Mouse (Mus musculus) lung, postnatal 0 days (tissue): ENCODE measurements around the gene Cpd. TPM values are rescaled to one million over a fixed set of nuclear protein-coding genes. Genes with fewer than 3 reads are reported as not detected.

ENCODE experiments used
- ATAC-seq: fragments of 200-750 bp; cut with Nextera tagmentation; 2 replicates; pipeline ENCODE4 v1.8.0; 2017; ENCODE audit warnings: moderate library complexity
- DNase-seq: peaks from one replicate; pipeline ENCODE4 v3.0.0-alpha.2; 2016; ENCODE audit warnings: low spot score
- H3K27ac ChIP-seq: fragments of 300-500 bp; sonication (generic); 2 replicates; pipeline ENCODE4 v1.5.1; 2014; ENCODE audit warnings: antibody characterized with exemption, mild to moderate bottlenecking, low read length, mixed read lengths
- H3K27me3 ChIP-seq: fragments of 300-500 bp; sonication (generic); replicated peaks from 2 replicates; pipeline ENCODE4 v1.6.1; 2014; ENCODE audit warnings: low read length, mixed read lengths; ENCODE audit not compliant: insufficient read depth
- H3K36me3 ChIP-seq: fragments of 300-500 bp; sonication (generic); 2 replicates; pipeline ENCODE4 v1.6.1; 2014; ENCODE audit warnings: low read length, mixed read lengths; ENCODE audit not compliant: insufficient read depth
- H3K4me1 ChIP-seq: fragments of 300-500 bp; sonication (generic); 2 replicates; pipeline ENCODE4 v1.6.1; 2014; ENCODE audit warnings: antibody characterized with exemption, low read depth, low read length, mixed read lengths; ENCODE audit not compliant: insufficient read depth
- H3K4me2 ChIP-seq: fragments of 300-500 bp; sonication (generic); replicated peaks from 2 replicates; pipeline ENCODE4 v1.6.1; 2014; ENCODE audit warnings: low read depth, mild to moderate bottlenecking, low read length, moderate library complexity, mixed read lengths
- H3K4me3 ChIP-seq: fragments of 300-500 bp; sonication (generic); 2 replicates; pipeline ENCODE4 v1.5.1; 2014; ENCODE audit warnings: low read depth, low read length
- H3K9ac ChIP-seq: fragments of 300-500 bp; sonication (generic); replicated peaks from 2 replicates; pipeline ENCODE4 v1.6.1; 2014; ENCODE audit warnings: low read depth, mild to moderate bottlenecking
- H3K9me3 ChIP-seq: fragments of 300-500 bp; sonication (generic); 2 replicates; pipeline ENCODE4 v1.6.1; 2016; ENCODE audit warnings: low read length, mixed read lengths
- CTCF ChIP-seq: IDR thresholded peaks from 2 replicates; pipeline ENCODE4 v1.5.1; 2016; ENCODE audit warnings: antibody characterized with exemption, mild to moderate bottlenecking
- EP300 ChIP-seq: IDR thresholded peaks from 2 replicates; pipeline ENCODE4 v1.6.1; 2016; ENCODE audit warnings: antibody characterized with exemption, mild to moderate bottlenecking, control low read depth
- WGBS: fragments of 180-500 bp; shearing (Covaris S2); extraction: QIAGEN DNeasy Blood & Tissue Kit; methylation state at CpG from one replicate; pipeline ENCODE4 v1.1.7; 2014; 5-methylcytosine and 5-hydroxymethylcytosine counted together
- polyA plus RNA-seq: library from polyadenylated mRNA; unstranded; fragments of >200 nt; fragmentation: Nextera tagmentation; extraction: Ambion mirVana; gene quantifications from 2 replicates; pipeline ENCODE4 v1.2.1, GENCODE M21; 2015

Gene Cpd
- polyA plus RNA-seq, 1 experiment from 2014 or later = 15.7 TPM

DNA sequence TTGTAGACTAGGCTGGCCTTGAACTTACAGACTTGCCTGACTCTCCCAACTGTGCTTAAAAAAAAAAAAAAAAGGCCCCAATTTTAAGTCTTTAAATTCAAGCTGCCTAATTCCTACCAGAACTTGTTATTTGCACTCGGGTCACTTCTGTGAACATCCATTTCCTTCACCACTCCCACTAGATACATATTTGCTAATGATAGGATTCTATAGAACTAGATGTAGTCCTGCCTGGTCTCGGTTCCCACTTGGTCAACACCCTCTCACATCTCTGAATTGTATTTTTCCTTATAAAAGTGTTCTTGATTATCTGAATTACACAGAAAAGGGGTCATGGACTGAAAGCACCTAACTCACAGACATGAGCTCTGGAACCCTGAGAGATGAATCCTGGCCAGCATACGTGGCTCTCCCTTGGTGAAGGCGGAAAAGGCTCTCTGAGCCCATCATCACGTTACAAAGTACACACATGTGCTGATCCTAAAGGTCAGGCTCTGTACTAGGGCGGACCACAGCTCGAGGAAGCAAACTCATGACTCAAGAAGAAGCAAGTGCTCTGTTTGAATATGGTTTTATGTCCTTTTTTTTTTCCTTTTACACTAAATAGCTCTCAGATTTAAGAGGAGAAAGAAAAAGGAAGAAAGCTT, 22.5 kb downstream of the Cpd start:
- no peaks in the 10 kb centered on the region for H3K9me3 ChIP-seq
- H3K4me1 ChIP-seq = no peaks in the 10 kb centered on the region
- H3K36me3 ChIP-seq = no peaks in the 10 kb centered on the region
- WGBS = 60% methylated on average over 7 of the region's 7 CpGs
- ATAC-seq (no peak), DNase-seq (no peak)
- no peaks in the 10 kb centered on the region for H3K27me3 ChIP-seq
- H3K9ac ChIP-seq = no peak overlapping the region
- TF ChIP-seq CTCF (no peak), EP300 (no peak)
- H3K27ac ChIP-seq = no peak overlapping the region
- H3K4me2 ChIP-seq = no peak overlapping the region
- no peak overlapping the region for H3K4me3 ChIP-seq

GRCm38 (mm10) chr11:76823641-76824040, 23.2 kb downstream of the Cpd start:
- H3K9ac ChIP-seq = no peak overlapping the region
- no peaks in the 10 kb centered on the region for H3K36me3 ChIP-seq
- H3K4me1 ChIP-seq = no peaks in the 10 kb centered on the region
- no peaks in the 10 kb centered on the region for H3K27me3 ChIP-seq
- 84% methylated on average over 3 of the region's 3 CpGs for WGBS
- no peak overlapping the region for H3K27ac ChIP-seq
- DNase-seq (no peak), ATAC-seq (no peak)
- H3K9me3 ChIP-seq = no peaks in the 10 kb centered on the region
- no peak overlapping the region for H3K4me2 ChIP-seq
- no peak for TF ChIP-seq EP300
- TF ChIP-seq CTCF = no peak
- no peak overlapping the region for H3K4me3 ChIP-seq

DNA sequence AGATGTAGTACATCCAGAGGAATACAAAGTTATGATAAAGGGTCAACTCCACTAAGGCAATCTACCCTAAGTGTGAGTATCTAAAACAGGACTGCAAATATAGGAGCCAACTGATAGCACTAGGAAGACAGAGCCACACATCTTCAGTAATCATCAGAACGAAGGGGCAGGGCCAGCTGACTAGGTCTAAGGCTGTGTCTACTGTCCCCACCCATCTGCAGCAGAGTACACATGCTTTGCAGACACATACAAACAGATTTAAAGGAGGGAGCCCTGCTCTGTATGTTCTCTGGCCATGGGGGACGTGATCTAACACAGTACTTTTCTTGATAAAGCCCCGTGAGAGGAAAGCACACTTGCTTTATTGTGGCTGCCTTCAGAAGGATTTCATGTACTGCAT, 25.5 kb downstream of the Cpd start:
- H3K9me3 ChIP-seq = no peaks in the 10 kb centered on the region
- H3K4me1 ChIP-seq = no peaks in the 10 kb centered on the region
- no peaks in the 10 kb centered on the region for H3K27me3 ChIP-seq
- H3K4me3 ChIP-seq = no peak overlapping the region
- H3K4me2 ChIP-seq = no peak overlapping the region
- ATAC-seq = no peak
- 64% methylated on average over 3 of the region's 3 CpGs for WGBS
- DNase-seq = no peak
- no peak for TF ChIP-seq EP300
- H3K36me3 ChIP-seq = no peaks in the 10 kb centered on the region
- no peak overlapping the region for H3K27ac ChIP-seq
- no peak overlapping the region for H3K9ac ChIP-seq

DNA sequence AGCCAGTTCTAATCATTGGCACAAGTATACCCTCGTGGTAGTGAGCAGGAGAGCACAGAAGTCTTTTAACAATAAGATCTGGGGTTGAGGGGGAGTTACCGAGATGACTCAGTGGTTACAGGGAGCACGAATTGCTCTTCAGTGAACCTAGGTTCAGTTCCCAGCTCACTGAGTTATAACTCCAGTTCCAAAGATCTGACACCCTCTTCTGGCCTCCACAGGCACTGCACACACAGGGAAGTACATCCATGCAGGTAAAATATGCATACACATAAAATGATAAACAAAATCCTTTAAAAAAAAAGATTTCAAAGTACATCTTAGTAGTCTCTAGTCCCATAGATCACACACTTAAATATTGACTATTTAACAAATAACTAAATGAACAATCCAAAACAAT, 29.2 kb downstream of the Cpd start:
- ATAC-seq (no peak), DNase-seq (no peak)
- no peak overlapping the region for H3K4me2 ChIP-seq
- no peak overlapping the region for H3K4me3 ChIP-seq
- H3K27ac ChIP-seq = no peak overlapping the region
- H3K9ac ChIP-seq = no peak overlapping the region
- WGBS = 84% methylated on average over 3 of the region's 3 CpGs
- H3K9me3 ChIP-seq = no peaks in the 10 kb centered on the region
- H3K36me3 ChIP-seq = peaks cover 9% of the 10 kb centered on the region
- TF ChIP-seq EP300 (no peak), CTCF (no peak; the same call in 1 of the 2 replicates)
- no peaks in the 10 kb centered on the region for H3K27me3 ChIP-seq
- no peaks in the 10 kb centered on the region for H3K4me1 ChIP-seq

GRCm38 (mm10) chr11:76810706-76811495, 35.9 kb downstream of the Cpd start:
- WGBS = 84% methylated on average over 9 of the region's 9 CpGs
- TF ChIP-seq CTCF (peak; percentile 64), EP300 (no peak)
- Histone ChIP-seq H3K27me3 (no peaks in the 10 kb centered on the region), H3K4me3 (no peak overlapping the region), H3K27ac (no peak overlapping the region), H3K4me1 (no peaks in the 10 kb centered on the region), H3K9ac (no peak overlapping the region), H3K9me3 (no peaks in the 10 kb centered on the region), H3K36me3 (peaks cover 18% of the 10 kb centered on the region), H3K4me2 (no peak overlapping the region)
- DNase-seq = peak; percentile 25
- no peak for ATAC-seq

GRCm38 (mm10) chr11:76809450-76809849, 37.4 kb downstream of the Cpd start:
- 34% methylated on average over 3 of the region's 3 CpGs for WGBS
- Histone ChIP-seq H3K4me3 (no peak overlapping the region), H3K27ac (no peak overlapping the region), H3K36me3 (peaks cover 27% of the 10 kb centered on the region), H3K9ac (no peak overlapping the region), H3K9me3 (no peaks in the 10 kb centered on the region), H3K27me3 (no peaks in the 10 kb centered on the region), H3K4me2 (no peak overlapping the region), H3K4me1 (no peaks in the 10 kb centered on the region)
- TF ChIP-seq EP300 (no peak), CTCF (no peak)
- ATAC-seq (no peak), DNase-seq (peak; percentile 46)
